Mouse (Mus musculus) hindbrain, embryonic 12.5 days (tissue): ENCODE results near the gene Acot5. TPM values are rescaled to one million over a fixed set of nuclear protein-coding genes. Genes with fewer than 3 reads are reported as not detected.
"Not testable (repeated sequence)": the region's sequence is repeated elsewhere in the genome, so short reads cannot be mapped to it uniquely, and the experiment has no call there.

Experiments
- ATAC-seq: fragments of 200-750 bp; cut with Nextera tagmentation; 2 replicates; pipeline ENCODE4 v1.8.0; 2017; ENCODE audit warnings: moderate TSS enrichment; ENCODE audit not compliant: low FRiP score
- H3K27ac ChIP-seq: fragments of 300-500 bp; sonication (generic); 2 replicates; pipeline ENCODE4 v1.5.1; 2016; ENCODE audit warnings: mild to moderate bottlenecking
- H3K27me3 ChIP-seq: fragments of 300-500 bp; sonication (generic); 2 replicates; pipeline ENCODE4 v1.6.1; 2016; ENCODE audit warnings: mild to moderate bottlenecking
- H3K36me3 ChIP-seq: fragments of 300-500 bp; sonication (generic); 2 replicates; pipeline ENCODE4 v1.6.1; 2016; ENCODE audit warnings: mild to moderate bottlenecking
- H3K4me1 ChIP-seq: fragments of 300-500 bp; sonication (generic); 2 replicates; pipeline ENCODE4 v1.6.1; 2016
- H3K4me2 ChIP-seq: fragments of 300-500 bp; sonication (generic); replicated peaks from 2 replicates; pipeline ENCODE4 v1.6.1; 2016; ENCODE audit warnings: mild to moderate bottlenecking
- H3K4me3 ChIP-seq: fragments of 300-500 bp; sonication (generic); 2 replicates; pipeline ENCODE4 v1.5.1; 2016; ENCODE audit warnings: mild to moderate bottlenecking
- H3K9ac ChIP-seq: fragments of 300-500 bp; sonication (generic); 2 replicates; pipeline ENCODE4 v1.6.1; 2016; ENCODE audit warnings: mild to moderate bottlenecking, moderate library complexity
- H3K9me3 ChIP-seq: fragments of 300-500 bp; sonication (generic); replicated peaks from 2 replicates; pipeline ENCODE4 v1.6.1; 2016; ENCODE audit warnings: mild to moderate bottlenecking
- WGBS: fragments of 180-500 bp; shearing (Covaris S2); methylation state at CpG from one replicate; pipeline ENCODE4 v1.1.7; 2016; 5-methylcytosine and 5-hydroxymethylcytosine counted together
- polyA plus RNA-seq: library from polyadenylated mRNA; unstranded; fragments of >200 nt; fragmentation: Nextera tagmentation; extraction: Ambion mirVana; gene quantifications from 2 replicates; pipeline ENCODE4 v1.2.1, GENCODE M21; 2016

Acot5 gene
- polyA plus RNA-seq = not detected in 2 replicates

DNA sequence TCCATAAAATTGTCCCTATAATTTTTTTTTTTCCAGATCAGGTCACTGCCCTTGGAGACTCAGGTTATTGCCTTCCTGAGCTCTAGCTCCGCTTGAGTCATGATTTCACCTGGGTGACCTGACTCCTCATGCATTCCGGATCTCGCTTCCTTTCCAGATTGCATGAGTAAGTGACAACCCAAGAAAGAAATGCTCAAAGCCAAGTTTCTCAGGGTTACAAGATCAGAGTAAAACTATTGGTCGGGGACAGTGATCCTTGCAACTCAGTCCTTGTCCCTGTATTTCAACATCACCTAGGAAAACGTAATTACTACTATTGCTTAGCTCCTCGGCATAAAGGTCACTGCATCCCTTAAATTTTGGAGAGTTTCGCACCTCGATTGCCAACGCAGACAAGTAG lies at the start of gene Acot5:
Acot5 (plus strand) TSS at position 340 of the 400 bp plus-strand sequence.
- Histone ChIP-seq H3K4me2 (peak within 1 kb of the TSS; percentile 61), H3K27me3 (peaks cover 45% of the 10 kb centered on the region), H3K9ac (peak within 1 kb of the TSS; percentile 49; the same call in 1 of the 2 replicates), H3K9me3 (no peaks in the 10 kb centered on the region), H3K36me3 (no peaks in the 10 kb centered on the region), H3K4me1 (no peaks in the 10 kb centered on the region), H3K4me3 (peak within 1 kb of the TSS; percentile 38), H3K27ac (no peak within 1 kb of the TSS)
- ATAC-seq = no peak
- WGBS = 60% methylated on average over 9 of the region's 9 CpGs

DNA sequence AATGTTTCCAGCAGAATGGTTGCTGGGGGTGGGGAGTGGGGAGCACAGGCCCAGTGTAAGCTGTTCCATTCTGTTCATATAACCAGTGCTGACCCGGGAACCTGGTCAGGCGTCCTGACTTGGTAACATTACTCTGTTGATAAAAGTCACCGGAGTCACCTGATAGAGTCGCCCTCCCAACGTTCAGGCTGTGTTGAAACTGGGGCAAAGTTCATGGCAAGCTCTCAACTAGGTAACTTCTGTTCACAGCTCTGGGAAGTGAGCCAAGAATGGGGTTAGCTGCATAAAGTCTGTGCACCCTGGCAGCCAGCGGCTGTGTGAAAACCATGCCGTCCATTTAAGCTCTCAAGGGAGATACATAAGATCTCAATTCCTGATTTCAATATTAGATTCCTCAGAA lies 48.6 kb upstream of the Acot5 start:
- H3K4me1 ChIP-seq, H3K36me3 ChIP-seq, H3K4me2 ChIP-seq, H3K27me3 ChIP-seq, ATAC-seq, H3K9me3 ChIP-seq, H3K9ac ChIP-seq, H3K4me3 ChIP-seq, H3K27ac ChIP-seq: not testable (repeated sequence)
- 68% methylated on average over 7 of the region's 7 CpGs for WGBS

DNA sequence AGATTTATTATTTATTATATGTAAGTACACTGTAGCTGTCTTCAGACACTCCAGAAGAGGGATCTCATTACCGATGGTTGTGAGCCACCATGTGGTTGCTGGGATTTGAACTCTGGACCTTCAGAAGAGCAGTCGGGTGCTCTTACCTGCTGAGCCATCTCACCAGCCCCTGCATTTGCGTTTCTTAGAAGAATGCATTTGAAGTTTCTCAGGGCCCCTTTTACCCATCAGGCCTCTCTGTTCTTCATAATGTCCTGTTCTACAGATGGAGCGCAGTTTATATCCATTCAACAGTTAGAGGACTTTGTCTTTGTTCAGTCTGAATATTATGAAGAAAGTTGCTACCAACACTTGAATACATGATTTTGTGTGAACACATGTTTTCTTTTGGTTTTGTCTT lies 46.9 kb upstream of the Acot5 start:
- not testable (repeated sequence) for H3K4me2 ChIP-seq, H3K36me3 ChIP-seq, H3K27me3 ChIP-seq, H3K4me1 ChIP-seq, H3K9ac ChIP-seq, H3K4me3 ChIP-seq, H3K9me3 ChIP-seq, ATAC-seq, H3K27ac ChIP-seq
- WGBS = 94% methylated on average over 4 of the region's 4 CpGs

GRCm38 (mm10) chr12:84023052-84023745 lies 45.9 kb upstream of the Acot5 start:
- ATAC-seq = no peak
- Histone ChIP-seq H3K27ac (peak overlapping the region; percentile 7; the same call in 1 of the 2 replicates), H3K9me3 (no peaks in the 10 kb centered on the region), H3K4me1 (no peaks in the 10 kb centered on the region), H3K4me2 (no peak overlapping the region), H3K9ac (no peak overlapping the region), H3K4me3 (no peak overlapping the region), H3K27me3 (no peaks in the 10 kb centered on the region), H3K36me3 (no peaks in the 10 kb centered on the region)
- WGBS = 82% methylated on average over 9 of the region's 9 CpGs

- Histone ChIP-seq H3K27ac (no peak overlapping the region), H3K36me3 (no peaks in the 10 kb centered on the region), H3K9ac (no peak overlapping the region), H3K4me2 (no peak overlapping the region), H3K4me1 (no peaks in the 10 kb centered on the region), H3K27me3 (no peaks in the 10 kb centered on the region), H3K9me3 (no peaks in the 10 kb centered on the region), H3K4me3 (no peak overlapping the region)
- ATAC-seq = no peak
- WGBS = 81% methylated on average over 7 of the region's 7 CpGs
Observed at GRCm38 (mm10) chr12:84025888-84026287, 43.2 kb upstream of the Acot5 start.

- H3K4me3 ChIP-seq, H3K9ac ChIP-seq: not testable (repeated sequence)
- WGBS = 29% methylated on average over 3 of the region's 3 CpGs
Observed at GRCm38 (mm10) chr12:84028328-84028727, 40.8 kb upstream of the Acot5 start.

DNA sequence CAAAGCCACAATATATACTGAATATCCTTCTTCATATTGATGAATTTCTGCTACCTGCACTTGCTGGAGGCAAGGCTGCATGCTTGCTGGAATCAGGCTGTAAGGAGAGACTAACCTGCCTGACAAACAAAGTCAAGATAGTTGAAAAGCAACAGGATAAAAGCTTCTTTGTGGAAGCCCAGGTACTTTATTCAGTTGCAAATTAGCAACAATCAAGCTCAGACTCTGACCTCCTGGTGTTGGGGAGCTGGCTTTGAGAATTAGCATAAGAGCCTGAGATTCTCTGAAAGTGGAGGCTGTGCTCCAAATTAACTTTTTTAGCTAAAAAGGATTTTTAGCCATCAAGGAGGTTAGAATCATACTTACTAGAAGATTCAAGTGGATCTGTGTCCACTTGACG lies 40.1 kb upstream of the Acot5 start:
- not testable (repeated sequence) for H3K9ac ChIP-seq, H3K4me3 ChIP-seq, H3K36me3 ChIP-seq, H3K27me3 ChIP-seq, H3K4me2 ChIP-seq, ATAC-seq, H3K27ac ChIP-seq, H3K9me3 ChIP-seq, H3K4me1 ChIP-seq
- WGBS = 87% methylated on average over 1 of the region's 1 CpGs

More at GRCm38 (mm10) chr12:84028328-84028727, 40.8 kb upstream of the Acot5 start:
- not testable (repeated sequence) for H3K9me3 ChIP-seq, H3K36me3 ChIP-seq, ATAC-seq, H3K4me2 ChIP-seq, H3K4me1 ChIP-seq, H3K27ac ChIP-seq, H3K27me3 ChIP-seq

- no peak overlapping the region for H3K4me3 ChIP-seq
- H3K27ac ChIP-seq = no peak overlapping the region
- no peak overlapping the region for H3K4me2 ChIP-seq
- 69% methylated on average over 4 of the region's 4 CpGs for WGBS
- H3K27me3 ChIP-seq = no peaks in the 10 kb centered on the region
- H3K4me1 ChIP-seq = no peaks in the 10 kb centered on the region
- H3K36me3 ChIP-seq = no peaks in the 10 kb centered on the region
- 0 out of 2 replicates have a peak, but pooled peaks have one; percentile 60 for ATAC-seq
- H3K9ac ChIP-seq = no peak overlapping the region
- H3K9me3 ChIP-seq = no peaks in the 10 kb centered on the region
Observed at GRCm38 (mm10) chr12:84030659-84031332, 38.3 kb upstream of the Acot5 start.

DNA sequence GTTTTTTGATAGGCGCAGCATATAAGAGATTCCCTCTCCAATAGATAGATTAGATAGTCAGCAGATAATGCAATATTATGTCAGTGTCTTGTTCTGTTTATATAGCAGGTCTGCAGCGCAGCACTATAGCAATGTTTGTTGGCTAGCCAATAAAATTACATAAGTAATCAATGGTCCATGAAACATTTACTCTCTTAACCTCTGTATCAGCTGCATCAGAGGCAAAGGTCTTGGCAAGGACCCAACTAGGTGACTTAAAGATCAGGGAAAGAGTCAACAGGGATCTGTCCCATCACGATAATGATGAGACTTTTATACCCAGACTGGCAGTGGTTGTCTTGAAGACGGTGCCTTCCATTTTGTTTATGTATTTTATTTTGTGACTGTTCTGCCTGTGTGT lies 36.3 kb upstream of the Acot5 start:
- 93% methylated on average over 4 of the region's 4 CpGs for WGBS
- no peak for ATAC-seq
- no peaks in the 10 kb centered on the region for H3K36me3 ChIP-seq

DNA sequence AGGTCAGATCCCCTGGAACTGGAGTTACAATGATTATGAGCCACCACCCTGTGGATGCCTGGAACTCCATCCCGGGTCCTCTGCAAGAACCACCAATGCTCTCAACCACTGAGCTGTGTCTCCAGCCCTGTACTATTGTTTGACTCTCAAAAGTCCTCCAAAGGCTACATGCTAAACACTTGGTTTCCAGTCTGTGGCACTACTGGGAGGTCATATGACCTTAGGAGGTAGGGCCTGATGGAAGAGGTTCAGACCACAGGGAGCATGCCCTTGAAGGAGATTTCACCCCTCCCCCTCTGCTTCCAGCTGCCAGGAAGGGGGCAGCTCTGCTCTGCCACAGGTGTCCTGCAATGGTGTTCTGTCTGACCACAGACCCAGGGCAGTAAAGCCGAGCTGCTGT lies 35.8 kb upstream of the Acot5 start:
- H3K4me3 ChIP-seq, H3K9me3 ChIP-seq, H3K9ac ChIP-seq, ATAC-seq, H3K27me3 ChIP-seq, H3K27ac ChIP-seq, H3K36me3 ChIP-seq, H3K4me2 ChIP-seq, H3K4me1 ChIP-seq: not testable (repeated sequence)
- WGBS = 82% methylated on average over 2 of the region's 2 CpGs

More for the DNA sequence above, 36.3 kb upstream of the Acot5 start:
- Histone ChIP-seq H3K27me3 (peaks cover 5% of the 10 kb centered on the region; the same call in 1 of the 2 replicates), H3K4me3 (no peak overlapping the region), H3K9ac (no peak overlapping the region), H3K9me3 (no peaks in the 10 kb centered on the region), H3K4me2 (no peak overlapping the region), H3K4me1 (no peaks in the 10 kb centered on the region), H3K27ac (no peak overlapping the region)

DNA sequence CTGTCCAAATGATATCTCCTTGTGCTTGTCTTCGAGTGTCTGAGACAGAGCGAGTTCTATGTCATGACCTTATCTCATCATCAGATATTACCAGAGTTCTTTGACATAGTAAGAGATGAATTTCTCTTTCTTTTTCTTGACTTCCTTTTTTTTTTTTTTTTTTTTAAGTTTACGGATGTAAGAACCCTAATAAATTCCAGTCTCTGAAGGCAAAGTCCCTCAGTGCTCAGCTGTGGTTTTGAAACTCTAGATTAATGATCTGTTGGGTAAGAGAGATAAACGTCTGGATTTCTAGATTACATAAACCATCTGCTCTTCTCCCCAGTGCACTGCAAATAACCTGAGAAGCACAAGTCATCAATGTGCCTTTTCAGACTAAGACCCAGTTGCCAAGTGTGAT lies 35.0 kb upstream of the Acot5 start:
- Histone ChIP-seq H3K4me2 (no peak overlapping the region), H3K9ac (no peak overlapping the region), H3K27me3 (peaks cover 6% of the 10 kb centered on the region; the same call in 1 of the 2 replicates), H3K27ac (no peak overlapping the region), H3K4me1 (no peaks in the 10 kb centered on the region), H3K4me3 (no peak overlapping the region), H3K9me3 (no peaks in the 10 kb centered on the region), H3K36me3 (no peaks in the 10 kb centered on the region)
- WGBS = 73% methylated on average over 4 of the region's 4 CpGs
- ATAC-seq = no peak

- Histone ChIP-seq H3K4me2 (peak within 1 kb of the TSS; percentile 58), H3K4me3 (peak within 1 kb of the TSS; percentile 42), H3K9ac (peak within 1 kb of the TSS; percentile 59), H3K9me3 (peaks cover 12% of the 10 kb centered on the region)
- H3K27me3 ChIP-seq, H3K4me1 ChIP-seq, H3K27ac ChIP-seq, H3K36me3 ChIP-seq: not testable (repeated sequence)
- WGBS = 11% methylated on average over 25 of the region's 32 CpGs
- peak; percentile 8; the same call in 1 of the 2 replicates for ATAC-seq
Observed at GRCm38 (mm10) chr12:84038241-84038640, 30.9 kb upstream of the Acot5 start, which contains the start of gene Acot4. TSS of gene Acot4 (plus strand) at chr12:84038379.
